Mouse (Mus musculus) central nervous system, embryonic 18 days (tissue): Measurements from ENCODE around the gene Fjx1. TPM values are rescaled to one million over a fixed set of nuclear protein-coding genes. Genes with fewer than 3 reads are reported as not detected.

ENCODE experiments used
- polyA plus RNA-seq: library from polyadenylated mRNA; depleted of rRNA; stranded (reverse); fragments of >200 nt; gene quantifications from 2 replicates; pipeline ENCODE4 v1.2.3, GENCODE M21; 2012; rRNA removed

The Fjx1 gene
- polyA plus RNA-seq = 58.9 TPM in 2 replicates

GRCm38 (mm10) chr2:102451671-102452549, at the start of gene Fjx1:
Fjx1 (minus strand) TSS chr2:102452499.

DNA sequence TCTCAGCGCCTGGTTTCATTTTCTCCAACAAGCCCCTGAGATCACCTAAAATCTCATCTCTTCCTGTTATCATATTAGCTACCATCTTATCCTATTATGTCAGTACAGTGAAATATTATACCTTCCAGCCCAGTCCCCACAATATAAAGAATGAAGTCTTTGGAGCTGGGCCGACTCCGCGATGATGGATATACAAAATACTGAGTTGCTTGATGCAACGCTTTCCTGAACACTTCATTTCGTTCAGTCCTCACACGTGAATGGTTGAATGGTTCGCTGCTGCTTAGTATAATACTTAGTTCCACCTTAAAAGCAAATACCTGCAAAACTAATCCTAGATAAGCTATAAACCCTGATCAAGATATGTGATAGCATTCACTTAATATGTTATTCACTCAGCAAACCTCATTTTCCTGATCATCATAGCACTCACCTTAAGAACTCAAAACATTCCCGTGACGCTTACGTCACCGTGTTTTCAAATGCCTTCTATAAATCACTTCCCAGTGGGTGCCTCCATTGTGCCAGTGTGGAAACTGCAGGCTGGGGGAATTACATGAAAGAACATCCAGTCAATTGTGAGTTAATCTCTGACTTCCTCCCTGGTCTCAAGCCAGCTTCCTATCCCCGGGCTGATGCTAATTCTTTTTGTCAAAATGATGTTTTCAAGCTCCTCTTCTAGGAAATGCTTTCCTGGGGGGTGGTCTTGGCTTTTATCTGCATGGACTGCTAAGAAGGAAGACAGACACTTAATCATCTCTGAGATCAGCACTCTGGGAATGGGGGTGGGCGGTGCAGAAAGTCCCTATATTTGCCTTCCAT, 44.7 kb downstream of the Fjx1 start, which contains the start of gene Trim44:
Gene Trim44, minus strand, starts transcription at position 466 of the 822 bp plus-strand sequence.

Other genes starting within 250 kb of the Fjx1 start
- 93.6 and 101 TPM in 2 replicates for gene Trim44, start 44.7 kb downstream of the Fjx1 start, polyA plus RNA-seq
- 6.3 and 7.7 TPM in 2 replicates for gene Pamr1, start 97.5 kb upstream of the Fjx1 start, polyA plus RNA-seq
- 25.5 and 28.1 TPM in 2 replicates for gene Slc1a2, start 206.2 kb upstream of the Fjx1 start, polyA plus RNA-seq